Mouse (Mus musculus) heart, embryonic 16.5 days (tissue): ENCODE measurements at regions not wholly inside any gene's neighbourhood (a gene's known extent, or its start where the extent isn't known, plus 50 kb on each side); places are given as distances from the start of the nearest gene placed in this dataset.

Experiments
- ATAC-seq: fragments of 200-750 bp; cut with Nextera tagmentation; replicated peaks from 2 replicates; pipeline ENCODE4 v1.8.0; 2017; ENCODE audit warnings: moderate number of reproducible peaks; ENCODE audit not compliant: insufficient read depth, low FRiP score; ENCODE audit errors: extremely low read depth
- H3K27ac ChIP-seq: fragments of 300-500 bp; sonication (generic); 2 replicates; pipeline ENCODE4 v1.5.1; 2014; ENCODE audit warnings: mild to moderate bottlenecking, low read length, control low read depth, moderate library complexity
- H3K27me3 ChIP-seq: fragments of 300-500 bp; sonication (generic); 2 replicates; pipeline ENCODE4 v1.6.1; 2014; ENCODE audit warnings: low read length, mixed read lengths; ENCODE audit not compliant: control insufficient read depth, insufficient read depth
- H3K36me3 ChIP-seq: fragments of 300-500 bp; sonication (generic); 2 replicates; pipeline ENCODE4 v1.6.1; 2014; ENCODE audit not compliant: control insufficient read depth, insufficient read depth
- H3K4me1 ChIP-seq: fragments of 300-500 bp; sonication (generic); 2 replicates; pipeline ENCODE4 v1.6.1; 2014; ENCODE audit warnings: low read length, mixed read lengths; ENCODE audit not compliant: control insufficient read depth, insufficient read depth
- H3K4me2 ChIP-seq: fragments of 300-500 bp; sonication (generic); 2 replicates; pipeline ENCODE4 v1.6.1; 2014; ENCODE audit warnings: low read depth, mild to moderate bottlenecking, control low read depth, low read length
- H3K4me3 ChIP-seq: fragments of 300-500 bp; sonication (generic); 2 replicates; pipeline ENCODE4 v1.5.1; 2014; ENCODE audit warnings: mild to moderate bottlenecking, control low read depth, low read length
- H3K9ac ChIP-seq: fragments of 300-500 bp; sonication (generic); 2 replicates; pipeline ENCODE4 v1.6.1; 2014; ENCODE audit warnings: low read length, control low read depth
- H3K9me3 ChIP-seq: fragments of 300-500 bp; sonication (generic); replicated peaks from 2 replicates; pipeline ENCODE4 v1.6.1; 2016; ENCODE audit warnings: low read length; ENCODE audit not compliant: control insufficient read depth
- WGBS: fragments of 180-500 bp; shearing (Covaris S2); extraction: QIAGEN DNeasy Blood & Tissue Kit; methylation state at CpG from one replicate; pipeline ENCODE4 v1.1.7; 2014; 5-methylcytosine and 5-hydroxymethylcytosine counted together

DNA sequence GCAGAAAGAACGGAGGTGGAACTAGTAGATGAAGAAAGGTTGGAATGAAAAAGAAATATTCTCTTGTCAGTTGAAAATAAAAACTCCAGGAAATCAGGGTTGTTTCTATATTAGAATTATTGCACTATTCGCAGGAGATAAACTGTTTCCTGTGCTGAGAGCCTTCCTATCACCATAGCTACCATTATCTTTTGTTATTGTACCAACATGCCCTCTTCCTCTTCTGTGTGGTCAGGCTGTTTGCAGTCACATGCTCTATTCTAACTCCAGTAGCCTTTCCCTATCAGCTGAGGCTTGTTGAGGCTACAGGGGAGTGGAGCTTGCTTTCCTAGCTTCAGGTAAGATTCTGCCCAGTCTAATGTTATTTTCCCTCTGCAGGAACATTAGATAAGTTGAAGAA lies 263.0 kb upstream of the Mad2l1 start:
- Histone ChIP-seq H3K27me3 (no peaks in the 10 kb centered on the region), H3K9me3 (no peaks in the 10 kb centered on the region), H3K9ac (no peak overlapping the region), H3K4me2 (no peak overlapping the region), H3K27ac (peak overlapping the region; percentile 13; the same call in 1 of the 2 replicates), H3K4me3 (no peak overlapping the region), H3K36me3 (no peaks in the 10 kb centered on the region), H3K4me1 (peaks cover 8% of the 10 kb centered on the region)
- peak; percentile 73 for ATAC-seq
- WGBS: 46% methylated on average over 2 of the region's 2 CpGs

DNA sequence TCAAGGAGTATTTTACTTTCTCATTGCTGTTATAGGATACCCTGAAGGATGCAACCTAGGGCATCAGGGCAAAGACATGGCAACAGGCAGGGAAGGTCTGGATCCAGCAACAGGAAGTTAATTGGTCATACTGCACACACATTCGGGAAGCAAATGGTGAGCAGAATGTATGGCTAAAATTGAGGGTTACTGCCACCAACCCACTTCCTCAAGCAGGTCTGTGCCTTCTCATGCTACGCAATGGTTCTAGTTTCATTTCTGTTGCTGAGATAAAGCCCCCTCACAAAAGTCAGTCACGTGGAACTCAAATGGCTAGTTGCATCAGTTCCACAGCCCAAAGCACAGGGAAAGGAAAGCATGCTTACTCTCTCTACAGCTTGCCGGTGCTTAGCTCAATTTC lies 260.5 kb upstream of the Mad2l1 start:
- no peak overlapping the region for H3K4me3 ChIP-seq
- ATAC-seq: no peak
- no peak overlapping the region for H3K4me2 ChIP-seq
- H3K4me1 ChIP-seq: peaks cover 8% of the 10 kb centered on the region
- H3K27ac ChIP-seq: no peak overlapping the region
- H3K36me3 ChIP-seq: no peaks in the 10 kb centered on the region
- H3K27me3 ChIP-seq: no peaks in the 10 kb centered on the region
- WGBS: 79% methylated on average over 4 of the region's 4 CpGs
- no peak overlapping the region for H3K9ac ChIP-seq
- peaks cover 6% of the 10 kb centered on the region for H3K9me3 ChIP-seq

DNA sequence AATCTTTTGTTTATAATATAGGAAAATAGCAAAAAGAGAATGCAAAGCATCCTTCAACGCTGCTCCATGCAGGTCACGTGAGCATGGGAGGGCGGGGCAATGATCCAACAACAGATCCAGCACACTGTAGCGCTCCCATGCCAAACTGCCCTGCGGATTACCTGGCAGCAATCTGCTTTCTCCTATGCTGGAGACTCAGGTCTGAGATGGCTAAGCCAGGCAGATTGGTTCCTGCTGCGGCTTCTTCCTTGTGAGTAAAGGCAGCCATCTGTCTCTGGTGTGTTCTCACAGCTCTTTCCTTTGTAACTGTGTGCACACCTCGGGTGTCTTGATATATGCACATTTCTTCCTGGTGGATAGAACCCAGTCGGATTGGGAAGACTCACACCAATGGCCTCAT lies 254.5 kb upstream of the Mad2l1 start:
- H3K4me1 ChIP-seq: no peaks in the 10 kb centered on the region
- 87% methylated on average over 8 of the region's 8 CpGs for WGBS
- H3K9me3 ChIP-seq: peaks cover 6% of the 10 kb centered on the region
- H3K4me2 ChIP-seq: no peak overlapping the region
- ATAC-seq: no peak
- H3K27me3 ChIP-seq: no peaks in the 10 kb centered on the region
- no peak overlapping the region for H3K9ac ChIP-seq
- no peak overlapping the region for H3K27ac ChIP-seq
- no peak overlapping the region for H3K4me3 ChIP-seq
- H3K36me3 ChIP-seq: no peaks in the 10 kb centered on the region

DNA sequence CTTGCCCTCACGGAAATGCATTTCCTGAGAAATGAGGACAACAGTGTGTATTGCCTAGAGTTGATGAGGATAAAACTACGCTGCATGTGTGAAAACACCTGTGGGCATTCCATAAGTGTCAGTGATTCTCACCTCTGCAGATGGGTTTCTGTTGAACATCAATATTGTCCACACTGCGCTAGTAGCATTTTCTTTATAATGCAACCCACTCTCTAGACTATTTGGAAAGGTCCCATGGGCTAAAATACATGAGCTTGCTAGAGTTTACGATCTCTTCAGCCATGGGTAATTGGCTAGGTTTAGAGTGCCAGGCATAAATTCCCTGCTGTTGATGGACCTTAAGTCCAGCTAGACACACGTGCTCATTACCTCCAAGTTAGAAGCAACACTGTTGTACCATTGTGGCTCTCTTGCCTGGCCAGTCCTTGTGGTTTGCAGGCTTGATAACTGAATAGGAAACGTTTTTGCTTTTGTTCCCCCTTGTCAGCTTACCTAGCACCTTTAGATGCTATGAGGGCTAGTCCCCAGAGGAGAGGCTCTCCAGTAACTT lies 252.5 kb upstream of the Mad2l1 start:
- no peaks in the 10 kb centered on the region for H3K36me3 ChIP-seq
- no peak overlapping the region for H3K4me2 ChIP-seq
- ATAC-seq: no peak
- no peaks in the 10 kb centered on the region for H3K27me3 ChIP-seq
- no peaks in the 10 kb centered on the region for H3K4me1 ChIP-seq
- no peak overlapping the region for H3K27ac ChIP-seq
- 80% methylated on average over 6 of the region's 6 CpGs for WGBS
- H3K4me3 ChIP-seq: no peak overlapping the region
- no peak overlapping the region for H3K9ac ChIP-seq
- H3K9me3 ChIP-seq: peaks cover 6% of the 10 kb centered on the region

DNA sequence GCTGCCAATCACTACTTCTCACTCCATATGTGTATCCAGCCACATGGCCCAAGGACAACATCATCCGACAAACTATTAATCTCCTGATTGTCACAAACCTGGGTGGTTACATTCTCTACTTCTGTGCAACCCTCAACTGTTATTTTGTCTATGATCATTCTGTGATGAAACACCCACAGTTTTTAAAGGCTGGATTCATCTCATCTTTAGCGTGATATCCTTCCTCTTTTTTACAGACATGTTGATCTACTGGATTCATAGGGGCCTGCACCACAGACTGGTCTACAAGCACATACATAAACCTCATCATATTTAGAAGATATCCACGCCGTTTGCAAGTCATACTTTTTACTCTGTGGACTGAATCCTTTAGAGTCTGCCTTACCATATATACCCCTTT lies 251.7 kb upstream of the Mad2l1 start:
- H3K27ac ChIP-seq: no peak overlapping the region
- H3K4me2 ChIP-seq: no peak overlapping the region
- H3K9ac ChIP-seq: no peak overlapping the region
- H3K4me3 ChIP-seq: no peak overlapping the region
- no peak for ATAC-seq
- H3K4me1 ChIP-seq: no peaks in the 10 kb centered on the region
- WGBS: 79% methylated on average over 4 of the region's 4 CpGs
- H3K9me3 ChIP-seq: peaks cover 2% of the 10 kb centered on the region; the same call in 1 of the 2 replicates
- no peaks in the 10 kb centered on the region for H3K36me3 ChIP-seq
- no peaks in the 10 kb centered on the region for H3K27me3 ChIP-seq

DNA sequence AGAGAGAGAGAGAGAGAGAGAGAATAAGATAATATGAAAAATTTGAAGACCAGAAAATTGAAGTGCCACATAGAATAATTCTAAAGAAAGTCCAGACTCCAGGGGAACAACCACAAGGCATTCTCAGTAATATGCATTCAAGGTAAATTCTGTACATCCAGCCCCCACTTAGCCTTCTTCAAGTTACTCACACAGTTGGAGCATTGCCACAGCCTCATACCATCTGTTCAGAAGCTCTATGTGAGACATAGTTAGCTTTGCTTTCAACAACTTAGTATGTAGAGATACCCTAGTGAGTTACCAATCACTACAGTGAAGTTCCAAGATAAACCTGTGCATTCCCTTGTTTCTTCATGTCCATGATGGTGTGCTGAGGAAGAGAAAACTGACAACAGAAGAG lies 247.6 kb upstream of the Mad2l1 start:
- H3K27ac ChIP-seq: no peak overlapping the region
- H3K27me3 ChIP-seq: no peaks in the 10 kb centered on the region
- no peak overlapping the region for H3K4me3 ChIP-seq
- H3K4me2 ChIP-seq: no peak overlapping the region
- ATAC-seq: no peak
- H3K9me3 ChIP-seq: no peaks in the 10 kb centered on the region
- H3K36me3 ChIP-seq: no peaks in the 10 kb centered on the region
- no peak overlapping the region for H3K9ac ChIP-seq
- no peaks in the 10 kb centered on the region for H3K4me1 ChIP-seq

DNA sequence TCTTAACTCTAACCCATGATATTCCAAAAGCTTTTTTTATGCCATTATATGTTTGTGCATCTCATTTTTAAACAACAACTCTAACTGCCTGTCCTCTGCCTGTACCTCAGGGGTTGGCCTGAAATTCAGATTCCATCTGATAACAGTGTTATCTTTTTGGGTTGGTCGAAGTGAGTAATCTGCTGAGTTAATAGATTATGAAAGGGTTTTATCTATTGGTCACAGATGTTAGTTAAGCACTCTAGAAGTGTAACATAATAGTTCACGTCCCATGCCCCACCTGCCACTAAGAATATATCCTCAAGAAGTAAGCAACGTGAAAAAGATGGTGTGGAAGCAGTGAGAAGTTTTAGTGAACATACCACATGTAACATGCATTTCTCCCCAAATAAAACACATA lies 246.0 kb upstream of the Mad2l1 start:
- no peak overlapping the region for H3K4me3 ChIP-seq
- no peak overlapping the region for H3K4me2 ChIP-seq
- no peak for ATAC-seq
- WGBS: 42% methylated on average over 3 of the region's 3 CpGs
- no peak overlapping the region for H3K9ac ChIP-seq
- no peaks in the 10 kb centered on the region for H3K9me3 ChIP-seq
- H3K36me3 ChIP-seq: no peaks in the 10 kb centered on the region
- H3K27me3 ChIP-seq: no peaks in the 10 kb centered on the region
- H3K27ac ChIP-seq: no peak overlapping the region
- H3K4me1 ChIP-seq: no peaks in the 10 kb centered on the region

DNA sequence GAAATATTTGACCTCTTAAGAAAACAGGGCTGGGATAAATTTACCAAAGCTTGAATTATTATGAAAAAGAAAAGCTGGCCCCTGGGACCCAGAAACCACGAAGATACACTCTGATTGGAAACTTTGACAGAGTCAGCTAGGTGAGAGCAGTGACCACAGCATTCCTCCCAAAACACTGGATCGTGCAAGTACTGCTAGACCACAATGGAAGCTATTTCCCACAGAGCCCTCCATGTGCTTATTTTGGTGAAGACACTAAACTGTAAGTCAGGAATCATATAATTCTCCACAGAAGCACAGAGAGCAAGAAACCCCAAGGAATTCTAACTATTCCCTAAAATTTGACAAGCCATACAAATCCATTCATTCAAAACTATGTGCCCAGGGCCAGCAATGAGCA lies 243.6 kb upstream of the Mad2l1 start:
- WGBS: 75% methylated on average over 2 of the region's 2 CpGs
- ATAC-seq: no peak

DNA sequence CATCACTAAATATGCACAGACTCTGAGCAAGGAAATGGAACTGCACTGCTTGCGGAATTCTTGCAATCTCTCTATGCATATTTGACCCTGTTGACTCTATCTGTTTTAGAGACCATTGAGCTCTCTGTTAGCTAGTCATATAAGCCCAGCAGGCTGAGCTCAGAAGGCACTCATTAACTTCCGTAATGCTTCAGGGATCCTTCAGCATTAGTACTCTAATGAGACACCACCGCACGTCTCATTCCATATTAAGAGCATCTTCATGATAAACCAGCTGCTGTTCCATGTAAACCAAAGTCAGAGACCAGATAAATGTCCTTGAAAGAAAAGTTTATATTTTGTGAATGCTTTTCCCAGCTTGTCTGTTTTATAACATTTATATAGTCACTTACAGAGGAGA lies 237.1 kb upstream of the Mad2l1 start:
- WGBS: 86% methylated on average over 4 of the region's 4 CpGs
- Histone ChIP-seq H3K4me1 (no peaks in the 10 kb centered on the region), H3K27me3 (no peaks in the 10 kb centered on the region), H3K27ac (no peak overlapping the region), H3K9me3 (no peaks in the 10 kb centered on the region), H3K36me3 (no peaks in the 10 kb centered on the region), H3K4me3 (no peak overlapping the region), H3K4me2 (no peak overlapping the region), H3K9ac (no peak overlapping the region)
- ATAC-seq: no peak

More for the DNA sequence above, 243.6 kb upstream of the Mad2l1 start:
- Histone ChIP-seq H3K4me3 (no peak overlapping the region), H3K4me1 (no peaks in the 10 kb centered on the region), H3K9ac (no peak overlapping the region), H3K27ac (no peak overlapping the region), H3K4me2 (no peak overlapping the region), H3K36me3 (no peaks in the 10 kb centered on the region), H3K27me3 (no peaks in the 10 kb centered on the region), H3K9me3 (no peaks in the 10 kb centered on the region)

DNA sequence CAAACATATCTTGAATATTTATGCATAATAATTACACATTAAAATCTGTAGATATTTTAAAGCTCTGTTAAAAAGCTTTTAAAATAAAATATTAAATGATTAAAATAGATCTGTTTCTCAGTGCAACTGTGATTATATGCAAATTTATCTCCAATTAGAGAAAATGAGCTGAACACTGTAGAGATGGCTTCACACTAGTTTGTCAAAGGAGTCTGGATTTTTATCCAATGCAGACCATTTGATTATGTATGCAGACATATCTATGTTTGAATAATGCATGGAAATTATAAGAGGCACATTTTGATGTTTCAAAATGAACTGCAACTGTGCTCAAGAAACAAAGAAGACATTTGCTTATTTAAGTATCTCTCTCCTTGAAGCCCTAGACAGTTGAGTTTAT lies 235.0 kb upstream of the Mad2l1 start:
- no peaks in the 10 kb centered on the region for H3K4me1 ChIP-seq
- no peak for ATAC-seq
- no peak overlapping the region for H3K4me2 ChIP-seq
- no peaks in the 10 kb centered on the region for H3K9me3 ChIP-seq
- H3K27me3 ChIP-seq: no peaks in the 10 kb centered on the region
- no peak overlapping the region for H3K4me3 ChIP-seq
- H3K9ac ChIP-seq: no peak overlapping the region
- no peaks in the 10 kb centered on the region for H3K36me3 ChIP-seq
- no peak overlapping the region for H3K27ac ChIP-seq
